Mouse (Mus musculus) embryonic facial prominence, embryonic 12.5 days (tissue): ENCODE results near the gene Hdgf. TPM values are rescaled to one million over a fixed set of nuclear protein-coding genes. Genes with fewer than 3 reads are reported as not detected.

Experiments
- ATAC-seq: fragments of 200-750 bp; cut with Nextera tagmentation; 2 replicates; pipeline ENCODE4 v1.8.0; 2017; ENCODE audit not compliant: insufficient number of reproducible peaks, insufficient read depth, low FRiP score, low TSS enrichment
- H3K27ac ChIP-seq: fragments of 300-500 bp; sonication (generic); 2 replicates; pipeline ENCODE4 v1.5.1; 2016; ENCODE audit warnings: mild to moderate bottlenecking
- H3K27me3 ChIP-seq: fragments of 300-500 bp; sonication (generic); 2 replicates; pipeline ENCODE4 v1.6.1; 2016; ENCODE audit warnings: mild to moderate bottlenecking, moderate library complexity
- H3K36me3 ChIP-seq: fragments of 300-500 bp; sonication (generic); 2 replicates; pipeline ENCODE4 v1.6.1; 2016; ENCODE audit warnings: mild to moderate bottlenecking
- H3K4me1 ChIP-seq: fragments of 300-500 bp; sonication (generic); 2 replicates; pipeline ENCODE4 v1.6.1; 2016
- H3K4me2 ChIP-seq: fragments of 300-500 bp; sonication (generic); replicated peaks from 2 replicates; pipeline ENCODE4 v1.6.1; 2016; ENCODE audit warnings: mild to moderate bottlenecking, moderate library complexity
- H3K4me3 ChIP-seq: fragments of 300-500 bp; sonication (generic); 2 replicates; pipeline ENCODE4 v1.5.1; 2016; ENCODE audit warnings: mild to moderate bottlenecking
- H3K9ac ChIP-seq: fragments of 300-500 bp; sonication (generic); 2 replicates; pipeline ENCODE4 v1.6.1; 2016; ENCODE audit warnings: mild to moderate bottlenecking, moderate library complexity
- H3K9me3 ChIP-seq: fragments of 300-500 bp; sonication (generic); 2 replicates; pipeline ENCODE4 v1.6.1; 2016; ENCODE audit warnings: mild to moderate bottlenecking, moderate library complexity
- WGBS: fragments of 180-500 bp; shearing (Covaris S2); methylation state at CpG from one replicate; pipeline ENCODE4 v1.1.7; 2016; 5-methylcytosine and 5-hydroxymethylcytosine counted together
- polyA plus RNA-seq: library from polyadenylated mRNA; unstranded; fragments of >200 nt; fragmentation: Nextera tagmentation; extraction: Ambion mirVana; gene quantifications from 2 replicates; pipeline ENCODE4 v1.2.1, GENCODE M21; 2016

The Hdgf gene
- polyA plus RNA-seq, 1 experiment from 2014 or later = 246 TPM

GRCm38 (mm10) chr3:87947811-87948199 is 41.7 kb downstream of the Hdgf start:
- no peaks in the 10 kb centered on the region for H3K9me3 ChIP-seq
- ATAC-seq = no peak
- no peaks in the 10 kb centered on the region for H3K27me3 ChIP-seq
- H3K4me1 ChIP-seq = peaks cover 73% of the 10 kb centered on the region
- peak overlapping the region; percentile 56 for H3K4me3 ChIP-seq
- peak overlapping the region; percentile 97 for H3K27ac ChIP-seq
- peak overlapping the region; percentile 74 for H3K4me2 ChIP-seq
- H3K9ac ChIP-seq = peak overlapping the region; percentile 69
- under 1% methylated on average over 17 of the region's 17 CpGs for WGBS
- H3K36me3 ChIP-seq = peaks cover 7% of the 10 kb centered on the region; the same call in 1 of the 2 replicates

- Histone ChIP-seq H3K9ac (peak within 1 kb of the TSS; percentile 69), H3K4me1 (peaks cover 77% of the 10 kb centered on the region), H3K36me3 (peaks cover 15% of the 10 kb centered on the region), H3K27ac (peak within 1 kb of the TSS; percentile 97), H3K27me3 (no peaks in the 10 kb centered on the region), H3K4me3 (peak within 1 kb of the TSS; percentile 56), H3K9me3 (no peaks in the 10 kb centered on the region), H3K4me2 (peak within 1 kb of the TSS; percentile 74)
- WGBS = under 1% methylated on average over 35 of the region's 35 CpGs
- ATAC-seq = no peak
Observed at GRCm38 (mm10) chr3:87948378-87949265, 42.5 kb downstream of the Hdgf start, which contains the start of gene Crabp2. Crabp2 (plus strand) TSS chr3:87948666.

GRCm38 (mm10) chr3:87949266-87949954 is 43.3 kb downstream of the Hdgf start:
- 0 out of 2 replicates have a peak, but pooled peaks have one; percentile 19 for ATAC-seq
- 1% methylated on average over 16 of the region's 16 CpGs for WGBS
- Histone ChIP-seq H3K4me2 (peak overlapping the region; percentile 74), H3K4me1 (peaks cover 76% of the 10 kb centered on the region), H3K9me3 (no peaks in the 10 kb centered on the region), H3K4me3 (peak overlapping the region; percentile 56), H3K36me3 (peaks cover 21% of the 10 kb centered on the region), H3K27me3 (no peaks in the 10 kb centered on the region), H3K27ac (peak overlapping the region; percentile 97), H3K9ac (peak overlapping the region; percentile 69)

GRCm38 (mm10) chr3:87949955-87950515 is 43.9 kb downstream of the Hdgf start:
- H3K4me3 ChIP-seq = peak overlapping the region; percentile 56
- ATAC-seq = 0 out of 2 replicates have a peak, but pooled peaks have one; percentile 6
- no peaks in the 10 kb centered on the region for H3K9me3 ChIP-seq
- 2% methylated on average over 13 of the region's 13 CpGs for whole genome bisulfite sequencing
- H3K27ac ChIP-seq = peak overlapping the region; percentile 97
- H3K36me3 ChIP-seq = peaks cover 24% of the 10 kb centered on the region
- no peaks in the 10 kb centered on the region for H3K27me3 ChIP-seq
- peaks cover 69% of the 10 kb centered on the region for H3K4me1 ChIP-seq
- H3K4me2 ChIP-seq = peak overlapping the region; percentile 74
- H3K9ac ChIP-seq = peak overlapping the region; percentile 69

- Histone ChIP-seq H3K4me3 (peak overlapping the region; percentile 56), H3K27me3 (no peaks in the 10 kb centered on the region), H3K9me3 (no peaks in the 10 kb centered on the region), H3K27ac (peak overlapping the region; percentile 69), H3K4me2 (peak overlapping the region; percentile 74), H3K4me1 (peaks cover 50% of the 10 kb centered on the region), H3K36me3 (peaks cover 24% of the 10 kb centered on the region), H3K9ac (peak overlapping the region; percentile 37; the same call in 1 of the 2 replicates)
- no peak for ATAC-seq
- 24% methylated on average over 12 of the region's 12 CpGs for WGBS
Observed at GRCm38 (mm10) chr3:87951946-87952345, 45.8 kb downstream of the Hdgf start.

- Histone ChIP-seq H3K27me3 (no peaks in the 10 kb centered on the region), H3K4me3 (peak overlapping the region; percentile 56), H3K4me2 (peak overlapping the region; percentile 74), H3K27ac (peak overlapping the region; percentile 69), H3K4me1 (peaks cover 45% of the 10 kb centered on the region), H3K9ac (peak overlapping the region; percentile 37; the same call in 1 of the 2 replicates), H3K36me3 (peaks cover 24% of the 10 kb centered on the region), H3K9me3 (no peaks in the 10 kb centered on the region)
- 2% methylated on average over 5 of the region's 5 CpGs for WGBS
- no peak for ATAC-seq
Observed at GRCm38 (mm10) chr3:87952440-87952839, 46.3 kb downstream of the Hdgf start.

- ATAC-seq = no peak
Observed at GRCm38 (mm10) chr3:87958056-87958455, 51.9 kb downstream of the Hdgf start.

GRCm38 (mm10) chr3:87958476-87958875 is 52.4 kb downstream of the Hdgf start:
- H3K9ac ChIP-seq = no peak overlapping the region
- peak overlapping the region; percentile 98; the same call in 1 of the 2 replicates for H3K27ac ChIP-seq
- no peak overlapping the region for H3K4me3 ChIP-seq
- no peak for ATAC-seq
- peaks cover 14% of the 10 kb centered on the region for H3K36me3 ChIP-seq
- H3K27me3 ChIP-seq = no peaks in the 10 kb centered on the region
- H3K4me2 ChIP-seq = no peak overlapping the region
- H3K4me1 ChIP-seq = peaks cover 27% of the 10 kb centered on the region; the same call in 1 of the 2 replicates
- WGBS = 9% methylated on average over 4 of the region's 4 CpGs
- no peaks in the 10 kb centered on the region for H3K9me3 ChIP-seq

More at GRCm38 (mm10) chr3:87958056-87958455, 51.9 kb downstream of the Hdgf start:
- Histone ChIP-seq H3K9ac (no peak overlapping the region), H3K36me3 (peaks cover 18% of the 10 kb centered on the region), H3K9me3 (no peaks in the 10 kb centered on the region), H3K4me1 (peaks cover 27% of the 10 kb centered on the region; the same call in 1 of the 2 replicates), H3K4me3 (no peak overlapping the region), H3K4me2 (no peak overlapping the region), H3K27ac (peak overlapping the region; percentile 8; the same call in 1 of the 2 replicates), H3K27me3 (no peaks in the 10 kb centered on the region)
- WGBS = 0% methylated on average over 1 of the region's 1 CpGs

- Histone ChIP-seq H3K4me1 (peaks cover 27% of the 10 kb centered on the region; the same call in 1 of the 2 replicates), H3K9ac (no peak overlapping the region), H3K27me3 (no peaks in the 10 kb centered on the region), H3K4me3 (no peak overlapping the region), H3K27ac (peak overlapping the region; percentile 98), H3K36me3 (peaks cover 9% of the 10 kb centered on the region), H3K9me3 (no peaks in the 10 kb centered on the region), H3K4me2 (no peak overlapping the region)
- 36% methylated on average over 1 of the region's 1 CpGs for WGBS
- no peak for ATAC-seq
Observed at GRCm38 (mm10) chr3:87958967-87959366, 52.8 kb downstream of the Hdgf start.

- Histone ChIP-seq H3K9ac (0 out of 2 replicates have a peak overlapping the region, but pooled peaks have one; percentile 57), H3K4me3 (no peak overlapping the region)
Observed at GRCm38 (mm10) chr3:87959371-87959770, 53.2 kb downstream of the Hdgf start.

GRCm38 (mm10) chr3:87960191-87960585 is 54.1 kb downstream of the Hdgf start:
- peak overlapping the region; percentile 38 for H3K4me3 ChIP-seq
- H3K27me3 ChIP-seq = no peaks in the 10 kb centered on the region
- H3K9ac ChIP-seq = peak overlapping the region; percentile 57
- H3K4me2 ChIP-seq = peak overlapping the region; percentile 55
- H3K4me1 ChIP-seq = peaks cover 27% of the 10 kb centered on the region; the same call in 1 of the 2 replicates
- no peak for ATAC-seq
- H3K9me3 ChIP-seq = no peaks in the 10 kb centered on the region
- peak overlapping the region; percentile 98 for H3K27ac ChIP-seq
- no peaks in the 10 kb centered on the region for H3K36me3 ChIP-seq
- WGBS = 6% methylated on average over 10 of the region's 10 CpGs

More at GRCm38 (mm10) chr3:87959371-87959770, 53.2 kb downstream of the Hdgf start:
- Histone ChIP-seq H3K36me3 (peaks cover 5% of the 10 kb centered on the region; the same call in 1 of the 2 replicates), H3K27me3 (no peaks in the 10 kb centered on the region), H3K27ac (peak overlapping the region; percentile 98), H3K9me3 (no peaks in the 10 kb centered on the region), H3K4me1 (peaks cover 27% of the 10 kb centered on the region; the same call in 1 of the 2 replicates), H3K4me2 (peak overlapping the region; percentile 55; the same call in 1 of the 2 replicates)
- ATAC-seq = no peak
- WGBS = 62% methylated on average over 7 of the region's 7 CpGs
